Mouse (Mus musculus) spleen, postnatal 0 days (tissue): ENCODE results near the gene Nrbp1. TPM values are rescaled to one million over a fixed set of nuclear protein-coding genes. Genes with fewer than 3 reads are reported as not detected.

Source experiments
- polyA plus RNA-seq: library from polyadenylated mRNA; unstranded; fragments of >200 nt; fragmentation: Nextera tagmentation; extraction: Ambion mirVana; gene quantifications from 2 replicates; pipeline ENCODE4 v1.2.1, GENCODE M21; 2015

Gene Nrbp1
- 54.5 and 67.5 TPM in 2 replicates for polyA plus RNA-seq

GRCm38 (mm10) chr5:31240637-31241521, at the start of gene Nrbp1, which contains the start of gene Gm9970:
Gene Nrbp1 (plus strand): TSS chr5:31240864.
Gene Gm9970 (minus strand): TSS chr5:31241232.

GRCm38 (mm10) chr5:31192939-31193630, 47.6 kb upstream of the Nrbp1 start, which contains the start of the genes Snx17 and Eif2b4:
Gene Snx17 (plus strand): TSS chr5:31193227.
Gene Eif2b4 (minus strand): TSS chr5:31193430.

GRCm38 (mm10) chr5:31201742-31202590, 38.7 kb upstream of the Nrbp1 start, which contains the start of gene Zfp513:
Gene Zfp513 (minus strand): TSS chr5:31202303.

GRCm38 (mm10) chr5:31220448-31221303, 20.0 kb upstream of the Nrbp1 start, which contains the start of gene Ppm1g:
Gene Ppm1g (minus strand): TSS chr5:31220687.

GRCm38 (mm10) chr5:31251541-31252101, 11.0 kb downstream of the Nrbp1 start, which contains the start of gene Krtcap3:
Gene Krtcap3 (plus strand): TSS chr5:31251691.

GRCm38 (mm10) chr5:31290521-31291360, 50.1 kb downstream of the Nrbp1 start, which contains the start of gene Ift172:
Gene Ift172 (minus strand): TSS chr5:31291116.

GRCm38 (mm10) chr5:31295606-31296141, 55.0 kb downstream of the Nrbp1 start, which contains the start of gene Fndc4:
Gene Fndc4 (minus strand): TSS chr5:31296080.

GRCm38 (mm10) chr5:31297047-31297757, 56.5 kb downstream of the Nrbp1 start, which contains the start of gene Gckr:
Gene Gckr (plus strand): TSS chr5:31297443.

Other genes starting within 250 kb of the Nrbp1 start
- 82.7 and 102 TPM in 2 replicates for gene Atraid, start 192.6 kb upstream of the Nrbp1 start, polyA plus RNA-seq
- 2.3 and 3.0 TPM in 2 replicates for gene Slc5a6, start 191.9 kb upstream of the Nrbp1 start, polyA plus RNA-seq
- gene Cad, start 186.1 kb upstream of the Nrbp1 start, polyA plus RNA-seq, result 13.9 and 14.0 TPM in 2 replicates
- gene Dnajc5g, start 134.6 kb upstream of the Nrbp1 start, polyA plus RNA-seq, result not detected in 2 replicates
- gene Slc30a3, start 132.6 kb upstream of the Nrbp1 start, polyA plus RNA-seq, result not detected in 2 replicates
- gene Trim54, start 124.2 kb upstream of the Nrbp1 start, polyA plus RNA-seq, result not detected in 2 replicates
- not detected in 2 replicates for gene Ucn, start 102.0 kb upstream of the Nrbp1 start, polyA plus RNA-seq
- gene Mpv17, start 86.6 kb upstream of the Nrbp1 start, polyA plus RNA-seq, result 18.6 and 23.3 TPM in 2 replicates
- gene Gm29609, start 61.0 kb upstream of the Nrbp1 start, polyA plus RNA-seq, result 0.81 and 1.0 TPM in 2 replicates
- gene Gtf3c2, start 60.7 kb upstream of the Nrbp1 start, polyA plus RNA-seq, result 32.6 and 32.8 TPM in 2 replicates
- gene Snx17, start 47.6 kb upstream of the Nrbp1 start, polyA plus RNA-seq, result 59.4 and 66.3 TPM in 2 replicates
- gene Eif2b4, start 47.4 kb upstream of the Nrbp1 start, polyA plus RNA-seq, result 50.9 and 53.3 TPM in 2 replicates
- gene Zfp513, start 38.6 kb upstream of the Nrbp1 start, polyA plus RNA-seq, result 3.3 and 3.5 TPM in 2 replicates
- gene Ppm1g, start 20.2 kb upstream of the Nrbp1 start, polyA plus RNA-seq, result 120 and 133 TPM in 2 replicates
- 0.42 and 0.48 TPM in 2 replicates for gene Gm9970, start 368 bp downstream of the Nrbp1 start, polyA plus RNA-seq
- gene Krtcap3, start 10.8 kb downstream of the Nrbp1 start, polyA plus RNA-seq, result 6.8 and 10.3 TPM in 2 replicates
- gene Ift172, start 50.3 kb downstream of the Nrbp1 start, polyA plus RNA-seq, result 6.0 and 6.3 TPM in 2 replicates
- gene Fndc4, start 55.2 kb downstream of the Nrbp1 start, polyA plus RNA-seq, result 6.5 and 6.7 TPM in 2 replicates
- gene Gckr, start 56.6 kb downstream of the Nrbp1 start, polyA plus RNA-seq, result 0.18 TPM in 1 of 2 replicates, not detected in the other
- 21.0 and 25.4 TPM in 2 replicates for gene Zfp512, start 211.6 kb downstream of the Nrbp1 start, polyA plus RNA-seq
- gene 4930548H24Rik, start 244.9 kb downstream of the Nrbp1 start, polyA plus RNA-seq, result not detected in 2 replicates